Mouse (Mus musculus) testis, postnatal 14 days (tissue): ENCODE measurements at regions not wholly inside any gene's neighbourhood (a gene's known extent, or its start where the extent isn't known, plus 50 kb on each side); places are given as distances from the start of the nearest gene placed in this dataset.
A peak's percentile ranks its signal among the peaks of the same experiment; 100 is the strongest.

Experiments used
- DNase-seq: peaks from one replicate; pipeline ENCODE4 v3.0.0; 2021; ENCODE audit warnings: low spot score

GRCm38 (mm10) chr7:125263756-125264155, 180.7 kb upstream of the Kdm8 start:
- no peak for DNase-seq

GRCm38 (mm10) chr7:125270711-125271110, 173.8 kb upstream of the Kdm8 start:
- no peak for DNase-seq

- no peak for DNase-seq
Observed at GRCm38 (mm10) chr7:125271356-125271755, 173.1 kb upstream of the Kdm8 start.

GRCm38 (mm10) chr7:125281371-125281770, 163.1 kb upstream of the Kdm8 start:
- DNase-seq: no peak

GRCm38 (mm10) chr7:125295226-125295625, 149.2 kb upstream of the Kdm8 start:
- no peak for DNase-seq

- DNase-seq: no peak
Observed at GRCm38 (mm10) chr7:125308433-125308832, 136.0 kb upstream of the Kdm8 start.

GRCm38 (mm10) chr7:125310971-125311370, 133.5 kb upstream of the Kdm8 start:
- no peak for DNase-seq

GRCm38 (mm10) chr7:125313604-125314003, 130.9 kb upstream of the Kdm8 start:
- DNase-seq: no peak

GRCm38 (mm10) chr7:125334769-125335168, 109.7 kb upstream of the Kdm8 start:
- DNase-seq: no peak

GRCm38 (mm10) chr7:125335586-125336165, 108.8 kb upstream of the Kdm8 start:
- no peak for DNase-seq

- DNase-seq: no peak
Observed at GRCm38 (mm10) chr7:125336826-125337225, 107.7 kb upstream of the Kdm8 start.

GRCm38 (mm10) chr7:125338177-125338751, 106.2 kb upstream of the Kdm8 start:
- DNase-seq: no peak

GRCm38 (mm10) chr7:125340326-125340905, 104.1 kb upstream of the Kdm8 start:
- no peak for DNase-seq

- peak; percentile 66 for DNase-seq
Observed at GRCm38 (mm10) chr7:125349606-125350005, 94.9 kb upstream of the Kdm8 start.

GRCm38 (mm10) chr7:125354211-125354610, 90.3 kb upstream of the Kdm8 start:
- DNase-seq: no peak

GRCm38 (mm10) chr7:125354956-125355355, 89.5 kb upstream of the Kdm8 start:
- DNase-seq: no peak

- DNase-seq: no peak
Observed at GRCm38 (mm10) chr7:125358016-125358415, 86.5 kb upstream of the Kdm8 start.

- no peak for DNase-seq
Observed at GRCm38 (mm10) chr7:125383021-125383420, 61.5 kb upstream of the Kdm8 start.

GRCm38 (mm10) chr7:125384171-125384570, 60.3 kb upstream of the Kdm8 start:
- DNase-seq: no peak

GRCm38 (mm10) chr7:125392536-125392935, 51.9 kb upstream of the Kdm8 start:
- DNase-seq: no peak

GRCm38 (mm10) chr7:125393228-125393627, 51.2 kb upstream of the Kdm8 start:
- peak; percentile 10 for DNase-seq

- peak; percentile 92 for DNase-seq
Observed at GRCm38 (mm10) chr7:125393654-125394346, 50.7 kb upstream of the Kdm8 start.
